Mouse (Mus musculus) intestine, embryonic 15.5 days (tissue): Measurements from ENCODE around the gene Zbtb22. TPM values are rescaled to one million over a fixed set of nuclear protein-coding genes. Genes with fewer than 3 reads are reported as not detected.
A peak's percentile ranks its signal among the peaks of the same experiment; 100 is the strongest.

ENCODE experiments used
- ATAC-seq: fragments of 200-750 bp; cut with Nextera tagmentation; 2 replicates; pipeline ENCODE4 v1.8.0; 2017; ENCODE audit warnings: moderate TSS enrichment, moderate library complexity
- H3K27ac ChIP-seq: fragments of 300-500 bp; sonication (generic); 2 replicates; pipeline ENCODE4 v1.5.1; 2015; ENCODE audit warnings: mild to moderate bottlenecking, inconsistent platforms
- H3K27me3 ChIP-seq: fragments of 300-500 bp; sonication (generic); replicated peaks from 2 replicates; pipeline ENCODE4 v1.6.1; 2015; ENCODE audit warnings: inconsistent platforms
- H3K36me3 ChIP-seq: fragments of 300-500 bp; sonication (generic); 2 replicates; pipeline ENCODE4 v1.6.1; 2015; ENCODE audit warnings: inconsistent platforms
- H3K4me1 ChIP-seq: fragments of 300-500 bp; sonication (generic); replicated peaks from 2 replicates; pipeline ENCODE4 v1.6.1; 2015; ENCODE audit warnings: inconsistent platforms
- H3K4me2 ChIP-seq: fragments of 300-500 bp; sonication (generic); replicated peaks from 2 replicates; pipeline ENCODE4 v1.6.1; 2015; ENCODE audit warnings: mild to moderate bottlenecking, inconsistent platforms
- H3K4me3 ChIP-seq: fragments of 300-500 bp; sonication (generic); replicated peaks from 2 replicates; pipeline ENCODE4 v1.5.1; 2015; ENCODE audit warnings: inconsistent platforms
- H3K9ac ChIP-seq: fragments of 300-500 bp; sonication (generic); 2 replicates; pipeline ENCODE4 v1.6.1; 2015; ENCODE audit warnings: inconsistent platforms
- H3K9me3 ChIP-seq: fragments of 300-500 bp; sonication (generic); 2 replicates; pipeline ENCODE4 v1.6.1; 2016; ENCODE audit warnings: inconsistent platforms
- WGBS: fragments of 180-500 bp; shearing (Covaris S2); methylation state at CpG from one replicate; pipeline ENCODE4 v1.1.7; 2015; 5-methylcytosine and 5-hydroxymethylcytosine counted together
- polyA plus RNA-seq: library from polyadenylated mRNA; unstranded; fragments of >200 nt; fragmentation: Nextera tagmentation; extraction: Ambion mirVana; gene quantifications from 2 replicates; pipeline ENCODE4 v1.2.1, GENCODE M21; 2015

The Zbtb22 gene
- polyA plus RNA-seq, 1 experiment from 2014 or later, result 14.4 TPM

DNA sequence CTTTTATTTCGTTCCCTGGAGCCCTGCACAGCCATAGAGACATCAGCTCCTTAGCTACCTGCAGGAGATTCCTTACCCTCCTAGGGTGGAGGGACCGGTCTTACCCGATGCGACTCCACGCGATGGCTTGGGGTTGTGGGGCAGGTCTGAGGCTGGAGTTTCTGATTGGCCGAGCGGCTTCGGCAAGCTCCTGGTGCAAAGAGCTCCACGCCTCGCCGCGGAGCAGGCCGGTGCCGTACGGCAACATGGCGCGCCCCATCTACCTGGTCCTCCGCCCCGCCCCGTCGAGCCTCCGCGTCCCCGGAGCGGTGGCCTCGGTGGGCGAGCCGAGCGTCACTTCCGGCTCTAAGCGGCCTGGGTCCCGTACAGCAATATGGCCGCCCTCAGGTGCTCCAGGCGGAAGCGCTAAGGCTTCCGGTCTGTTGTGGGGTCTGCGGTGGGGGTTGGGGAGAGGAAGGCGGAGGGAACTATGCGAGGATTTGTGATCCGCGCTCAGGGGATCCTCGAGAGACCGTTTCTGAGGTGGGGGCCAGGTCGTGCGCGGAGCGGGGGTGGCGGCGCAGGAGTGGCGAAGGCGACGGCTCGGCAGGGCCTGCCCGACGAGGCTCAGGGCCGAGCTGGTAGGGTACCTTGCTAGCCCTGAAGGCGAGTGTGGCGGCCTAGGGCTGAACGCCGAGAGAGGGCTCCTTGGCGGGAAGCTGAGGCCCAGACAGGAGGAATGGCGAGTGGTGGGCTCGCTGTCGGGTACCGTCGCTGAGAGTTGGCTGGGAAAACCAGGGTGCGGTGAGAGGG is 6.4 kb upstream of the Zbtb22 start, which contains the start of gene Daxx:
Gene Daxx (plus strand): TSS at position 338 of the 792 bp plus-strand sequence.
- Histone ChIP-seq H3K27me3 (no peaks in the 10 kb centered on the region), H3K4me1 (peaks cover 20% of the 10 kb centered on the region), H3K4me2 (peak within 1 kb of the TSS; percentile 88), H3K36me3 (peaks cover 30% of the 10 kb centered on the region), H3K9me3 (no peaks in the 10 kb centered on the region), H3K9ac (peak within 1 kb of the TSS; percentile 92), H3K4me3 (peak within 1 kb of the TSS; percentile 85), H3K27ac (peak within 1 kb of the TSS; percentile 92)
- WGBS, result under 1% methylated on average over 68 of the region's 68 CpGs
- ATAC-seq, result peak; percentile 97

- H3K4me2 ChIP-seq, result peak overlapping the region; percentile 88
- H3K9ac ChIP-seq, result peak overlapping the region; percentile 92
- H3K4me1 ChIP-seq, result peaks cover 23% of the 10 kb centered on the region
- H3K9me3 ChIP-seq, result no peaks in the 10 kb centered on the region
- 0% methylated on average over 14 of the region's 14 CpGs for WGBS
- peak overlapping the region; percentile 92 for H3K27ac ChIP-seq
- peak overlapping the region; percentile 85 for H3K4me3 ChIP-seq
- H3K36me3 ChIP-seq, result peaks cover 32% of the 10 kb centered on the region
- peak; percentile 1; the same call in 1 of the 2 replicates for ATAC-seq
- no peaks in the 10 kb centered on the region for H3K27me3 ChIP-seq
These were observed 5.8 kb upstream of the Zbtb22 start for GRCm38 (mm10) chr17:33909869-33910250.

DNA sequence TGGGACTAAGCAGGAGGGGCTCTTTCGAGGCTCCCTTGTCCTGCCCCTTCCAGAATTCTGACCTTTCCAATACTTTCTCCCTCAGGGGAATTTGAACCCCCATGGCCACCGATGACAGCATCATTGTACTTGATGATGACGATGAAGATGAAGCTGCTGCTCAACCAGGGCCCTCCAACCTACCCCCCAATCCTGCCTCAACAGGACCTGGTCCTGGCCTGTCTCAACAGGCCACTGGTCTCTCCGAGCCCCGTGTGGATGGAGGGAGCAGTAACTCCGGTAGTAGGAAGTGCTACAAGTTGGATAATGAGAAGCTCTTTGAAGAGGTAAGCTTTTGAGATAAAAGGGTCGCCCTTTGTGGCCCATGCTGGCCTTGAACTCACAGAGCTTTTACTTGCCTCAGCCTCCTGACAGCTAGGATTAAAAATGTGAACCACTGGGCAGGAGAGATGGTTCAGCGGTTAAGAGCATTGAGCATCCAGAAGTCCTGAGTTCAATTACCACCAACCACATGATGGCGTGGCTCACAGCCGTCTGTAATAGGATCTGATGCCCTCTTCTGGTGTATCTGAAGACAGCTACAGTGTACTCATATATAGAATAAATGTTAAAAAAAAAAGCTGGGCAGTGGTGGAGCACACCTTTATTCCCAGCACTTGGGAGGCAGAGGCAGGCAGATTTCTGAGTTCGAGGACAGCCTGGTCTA is 5.2 kb upstream of the Zbtb22 start:
- peak overlapping the region; percentile 92; the same call in 1 of the 2 replicates for H3K27ac ChIP-seq
- no peaks in the 10 kb centered on the region for H3K9me3 ChIP-seq
- no peaks in the 10 kb centered on the region for H3K27me3 ChIP-seq
- WGBS, result 42% methylated on average over 11 of the region's 11 CpGs
- H3K9ac ChIP-seq, result peak overlapping the region; percentile 92
- ATAC-seq, result no peak
- H3K4me3 ChIP-seq, result peak overlapping the region; percentile 85
- H3K4me2 ChIP-seq, result peak overlapping the region; percentile 88
- peaks cover 27% of the 10 kb centered on the region for H3K4me1 ChIP-seq
- peaks cover 36% of the 10 kb centered on the region for H3K36me3 ChIP-seq

DNA sequence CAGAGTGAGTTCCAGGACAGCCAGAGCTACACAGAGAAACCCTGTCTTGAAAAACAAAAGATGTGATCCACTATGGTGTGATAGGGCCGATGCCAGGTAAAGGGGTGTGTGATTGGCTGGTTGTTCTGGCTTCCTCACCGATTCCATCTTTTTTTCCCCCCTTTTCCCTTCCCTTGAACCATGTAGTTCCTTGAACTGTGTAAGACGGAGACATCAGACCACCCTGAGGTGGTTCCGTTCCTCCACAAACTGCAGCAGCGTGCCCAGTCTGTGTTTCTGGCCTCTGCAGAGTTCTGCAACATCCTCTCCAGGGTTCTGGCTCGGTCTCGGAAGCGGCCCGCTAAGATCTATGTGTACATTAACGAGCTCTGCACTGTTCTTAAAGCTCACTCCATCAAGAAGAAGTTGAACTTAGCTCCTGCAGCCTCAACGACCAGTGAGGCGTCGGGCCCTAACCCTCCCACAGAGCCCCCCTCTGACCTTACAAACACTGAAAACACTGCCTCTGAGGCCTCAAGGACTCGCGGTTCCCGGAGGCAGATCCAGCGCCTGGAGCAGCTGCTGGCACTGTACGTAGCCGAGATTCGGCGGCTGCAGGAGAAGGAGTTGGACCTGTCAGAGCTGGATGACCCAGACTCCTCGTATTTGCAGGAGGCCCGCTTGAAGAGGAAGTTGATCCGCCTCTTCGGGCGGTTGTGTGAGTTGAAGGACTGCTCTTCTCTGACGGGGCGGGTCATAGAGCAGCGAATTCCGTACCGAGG is 4.5 kb upstream of the Zbtb22 start:
- no peak overlapping the region for H3K27ac ChIP-seq
- 90% methylated on average over 31 of the region's 31 CpGs for WGBS
- H3K4me2 ChIP-seq, result no peak overlapping the region
- peaks cover 27% of the 10 kb centered on the region for H3K4me1 ChIP-seq
- no peaks in the 10 kb centered on the region for H3K27me3 ChIP-seq
- H3K36me3 ChIP-seq, result peaks cover 36% of the 10 kb centered on the region
- H3K9me3 ChIP-seq, result no peaks in the 10 kb centered on the region
- ATAC-seq, result no peak
- no peak overlapping the region for H3K4me3 ChIP-seq
- no peak overlapping the region for H3K9ac ChIP-seq

- Histone ChIP-seq H3K4me3 (no peak overlapping the region), H3K9ac (no peak overlapping the region), H3K4me2 (no peak overlapping the region), H3K4me1 (peaks cover 32% of the 10 kb centered on the region), H3K27ac (no peak overlapping the region), H3K27me3 (no peaks in the 10 kb centered on the region), H3K9me3 (no peaks in the 10 kb centered on the region), H3K36me3 (peaks cover 36% of the 10 kb centered on the region)
- ATAC-seq, result no peak
- 90% methylated on average over 28 of the region's 28 CpGs for WGBS
These were observed 3.8 kb upstream of the Zbtb22 start for GRCm38 (mm10) chr17:33911813-33912414.

DNA sequence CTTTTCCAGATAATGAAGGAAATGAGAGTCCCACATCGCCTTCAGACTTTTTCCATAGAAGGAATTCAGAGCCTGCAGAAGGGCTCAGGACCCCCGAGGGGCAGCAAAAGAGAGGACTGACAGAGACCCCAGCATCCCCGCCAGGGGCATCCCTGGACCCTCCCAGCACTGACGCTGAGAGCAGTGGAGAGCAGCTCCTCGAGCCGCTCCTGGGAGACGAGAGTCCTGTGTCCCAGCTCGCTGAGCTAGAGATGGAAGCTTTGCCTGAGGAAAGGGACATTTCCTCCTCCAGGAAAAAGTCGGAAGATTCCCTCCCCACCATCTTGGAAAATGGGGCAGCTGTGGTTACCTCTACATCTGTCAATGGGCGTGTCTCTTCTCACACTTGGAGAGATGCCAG is 2.4 kb upstream of the Zbtb22 start:
- Histone ChIP-seq H3K27me3 (no peaks in the 10 kb centered on the region), H3K9ac (no peak overlapping the region), H3K4me3 (no peak overlapping the region), H3K27ac (no peak overlapping the region), H3K9me3 (no peaks in the 10 kb centered on the region), H3K36me3 (peaks cover 46% of the 10 kb centered on the region), H3K4me2 (no peak overlapping the region), H3K4me1 (peaks cover 32% of the 10 kb centered on the region)
- no peak for ATAC-seq
- WGBS, result 90% methylated on average over 10 of the region's 10 CpGs

- H3K36me3 ChIP-seq, result peaks cover 46% of the 10 kb centered on the region
- WGBS, result 97% methylated on average over 8 of the region's 8 CpGs
- no peaks in the 10 kb centered on the region for H3K27me3 ChIP-seq
- no peak overlapping the region for H3K4me2 ChIP-seq
- no peak overlapping the region for H3K9ac ChIP-seq
- no peak overlapping the region for H3K4me3 ChIP-seq
- ATAC-seq, result no peak
- H3K9me3 ChIP-seq, result no peaks in the 10 kb centered on the region
- no peak overlapping the region for H3K27ac ChIP-seq
- H3K4me1 ChIP-seq, result peaks cover 36% of the 10 kb centered on the region
These were observed 1.8 kb upstream of the Zbtb22 start for GRCm38 (mm10) chr17:33913905-33914304.

DNA sequence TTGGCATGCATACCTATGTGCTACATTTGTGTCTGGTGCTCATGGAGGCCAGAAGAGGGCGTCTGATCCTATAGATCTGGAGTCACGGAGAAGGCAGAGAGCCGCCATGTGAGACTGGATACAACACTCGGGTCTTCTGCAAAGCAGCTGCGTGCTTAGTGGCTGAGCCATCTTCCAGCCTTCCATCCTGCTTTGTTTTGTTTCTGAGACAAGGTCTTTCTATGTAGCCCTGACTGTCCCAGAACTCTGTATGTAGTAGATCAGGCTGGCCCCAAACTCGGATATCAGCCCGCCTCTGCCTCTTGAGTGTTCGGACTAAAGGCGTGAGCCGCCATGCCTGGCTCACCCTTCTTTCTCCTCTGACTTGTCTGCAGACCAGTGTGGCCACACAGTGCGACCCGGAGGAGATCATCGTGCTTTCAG is 724 bp upstream of the Zbtb22 start:
- Histone ChIP-seq H3K27me3 (no peaks in the 10 kb centered on the region), H3K9me3 (no peaks in the 10 kb centered on the region), H3K4me1 (peaks cover 38% of the 10 kb centered on the region), H3K27ac (0 out of 2 replicates have a peak overlapping the region, but pooled peaks have one; percentile 13), H3K9ac (no peak overlapping the region), H3K4me2 (peak overlapping the region; percentile 77), H3K4me3 (peak overlapping the region; percentile 57; the same call in 1 of the 2 replicates), H3K36me3 (peaks cover 46% of the 10 kb centered on the region)
- no peak for ATAC-seq
- 73% methylated on average over 13 of the region's 13 CpGs for WGBS

GRCm38 (mm10) chr17:33916294-33916693 is 590 bp downstream of the Zbtb22 start:
- peaks cover 34% of the 10 kb centered on the region for H3K4me1 ChIP-seq
- peak overlapping the region; percentile 83 for H3K27ac ChIP-seq
- peaks cover 42% of the 10 kb centered on the region for H3K36me3 ChIP-seq
- peak; percentile 13 for ATAC-seq
- H3K4me2 ChIP-seq, result peak overlapping the region; percentile 77
- no peaks in the 10 kb centered on the region for H3K9me3 ChIP-seq
- H3K27me3 ChIP-seq, result no peaks in the 10 kb centered on the region
- WGBS, result 2% methylated on average over 20 of the region's 20 CpGs
- H3K9ac ChIP-seq, result peak overlapping the region; percentile 53
- peak overlapping the region; percentile 57 for H3K4me3 ChIP-seq

- Histone ChIP-seq H3K36me3 (peaks cover 35% of the 10 kb centered on the region), H3K4me2 (peak overlapping the region; percentile 77), H3K4me3 (peak overlapping the region; percentile 57), H3K27me3 (no peaks in the 10 kb centered on the region), H3K9me3 (no peaks in the 10 kb centered on the region), H3K27ac (no peak overlapping the region), H3K4me1 (peaks cover 33% of the 10 kb centered on the region), H3K9ac (peak overlapping the region; percentile 53)
- 74% methylated on average over 31 of the region's 31 CpGs for WGBS
- ATAC-seq, result no peak
These were observed 1.3 kb downstream of the Zbtb22 start for GRCm38 (mm10) chr17:33916847-33917655.

DNA sequence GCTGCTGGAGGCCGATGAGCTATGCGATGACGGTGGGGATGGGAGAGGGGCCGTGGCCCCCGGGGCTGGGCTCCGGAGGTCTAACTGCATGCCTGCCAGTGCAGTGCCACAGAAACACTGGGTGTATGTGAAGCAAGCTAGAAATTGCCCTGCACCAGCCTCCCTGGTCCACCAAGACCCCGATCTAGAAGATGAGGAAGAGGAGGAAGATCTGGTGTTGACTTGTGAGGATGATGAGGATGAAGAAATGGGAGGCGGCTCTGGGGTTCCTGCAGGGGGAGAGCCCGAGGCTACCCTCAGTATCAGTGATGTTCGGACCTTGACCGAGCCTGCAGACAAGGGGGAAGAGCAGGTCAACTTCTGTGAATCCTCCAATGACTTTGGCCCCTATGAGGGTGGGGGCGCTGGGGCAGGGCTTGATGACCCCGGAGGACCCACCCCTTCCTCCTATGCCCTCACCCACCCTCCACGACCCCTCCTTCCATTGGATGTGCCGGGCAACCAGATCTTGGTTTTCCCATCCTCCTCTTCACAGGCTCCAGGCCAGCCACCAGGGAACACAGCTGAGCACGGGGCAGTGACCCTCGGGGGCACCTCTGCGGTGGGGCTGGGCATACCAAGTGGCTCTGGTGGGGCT is 2.1 kb downstream of the Zbtb22 start:
- Histone ChIP-seq H3K4me3 (no peak overlapping the region), H3K4me1 (peaks cover 33% of the 10 kb centered on the region)

More for the DNA sequence above, 2.1 kb downstream of the Zbtb22 start:
- Histone ChIP-seq H3K9ac (no peak overlapping the region), H3K27ac (no peak overlapping the region), H3K9me3 (no peaks in the 10 kb centered on the region), H3K27me3 (no peaks in the 10 kb centered on the region), H3K4me2 (0 out of 2 replicates have a peak overlapping the region, but pooled peaks have one; percentile 77), H3K36me3 (peaks cover 29% of the 10 kb centered on the region)
- 81% methylated on average over 18 of the region's 18 CpGs for WGBS
- no peak for ATAC-seq
